Mouse (Mus musculus): ENCODE measurements around the gene Tmem127.
"Not testable (repeated sequence)": the region's sequence is repeated elsewhere in the genome, so short reads cannot be mapped to it uniquely, and the experiment has no call there.

Gene Tmem127

DNA sequence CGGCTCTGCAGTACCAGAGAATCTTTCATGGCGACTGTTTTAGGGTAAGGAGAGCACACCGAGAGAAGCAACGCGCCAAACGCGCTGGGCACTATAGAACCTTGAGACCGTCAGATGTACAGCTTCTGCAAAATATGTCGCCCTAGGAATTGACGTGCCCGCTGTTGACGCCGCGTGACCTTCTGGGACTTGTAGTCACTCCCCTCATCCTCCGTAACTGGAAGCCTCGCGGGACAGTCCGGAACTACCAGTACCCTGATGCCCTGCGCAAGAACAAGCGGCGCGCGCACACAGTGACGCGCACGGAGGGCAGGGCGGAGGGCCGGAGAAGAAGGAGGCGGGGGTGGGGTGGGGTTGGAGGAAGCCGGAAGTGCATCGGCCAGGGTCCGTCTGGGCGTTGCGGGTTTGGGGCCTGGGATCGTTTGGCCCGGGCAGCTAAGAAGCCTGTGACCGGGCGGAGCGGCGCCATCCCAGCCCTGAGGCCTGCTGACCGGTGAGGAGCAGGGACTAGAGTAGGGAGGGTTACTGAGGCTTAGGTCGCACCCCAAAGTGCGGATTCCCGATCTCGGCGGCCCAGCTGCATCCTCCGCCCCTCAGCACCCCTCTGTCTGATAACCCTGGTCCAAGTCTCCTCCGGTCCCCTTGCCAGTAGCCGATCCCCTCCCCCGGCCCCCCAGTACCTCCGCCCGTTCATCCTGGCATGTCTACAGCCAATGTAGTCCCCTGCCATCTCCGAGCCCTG, at the start of gene Tmem127, which contains the start of gene Ciao1:
Tmem127 (plus strand) TSS at position 317 of the 742 bp plus-strand sequence.
Ciao1 (minus strand) TSS at position 225 of the 742 bp plus-strand sequence.
- DNase-seq, result peak; percentile 97

DNA sequence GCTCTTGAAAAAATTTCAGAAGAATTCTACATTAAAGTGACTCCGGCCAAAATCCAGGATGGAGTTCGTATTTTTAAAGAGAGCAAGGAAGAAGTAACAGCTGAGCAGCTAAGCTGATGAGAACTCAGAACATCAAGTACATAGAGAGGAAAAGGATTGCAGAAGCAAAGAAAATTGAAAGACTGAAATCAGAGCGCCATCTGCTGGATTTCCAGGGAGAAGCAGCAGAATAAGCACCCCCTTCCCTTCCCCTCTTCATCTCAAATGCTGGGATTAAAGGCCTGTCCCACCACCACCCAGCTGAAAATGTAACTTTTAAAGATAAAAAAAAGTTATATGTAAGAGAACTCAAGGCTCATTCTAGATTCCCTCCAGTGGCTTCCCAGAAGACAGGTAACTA, 42.8 kb upstream of the Tmem127 start:
- peak; percentile 76 for DNase-seq

DNA sequence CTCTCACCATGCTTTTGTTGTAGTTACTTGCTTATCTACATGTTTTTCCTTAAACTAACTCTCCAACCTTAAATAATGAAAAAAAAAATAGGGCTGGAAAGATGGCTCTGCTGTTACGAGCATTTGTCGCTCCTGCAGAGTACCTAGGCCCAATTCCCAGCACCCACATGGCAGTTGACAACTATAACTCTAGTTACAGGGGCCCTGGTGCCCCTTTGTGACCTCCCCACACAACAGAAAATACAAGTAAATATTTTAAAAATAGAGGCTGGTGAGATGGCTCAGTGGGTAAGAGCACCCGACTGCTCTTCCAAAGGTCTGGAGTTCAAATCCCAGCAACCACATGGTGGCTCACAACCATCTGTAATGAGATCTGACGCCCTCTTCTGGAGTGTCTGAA, 41.8 kb upstream of the Tmem127 start:
- DNase-seq, result not testable (repeated sequence)

DNA sequence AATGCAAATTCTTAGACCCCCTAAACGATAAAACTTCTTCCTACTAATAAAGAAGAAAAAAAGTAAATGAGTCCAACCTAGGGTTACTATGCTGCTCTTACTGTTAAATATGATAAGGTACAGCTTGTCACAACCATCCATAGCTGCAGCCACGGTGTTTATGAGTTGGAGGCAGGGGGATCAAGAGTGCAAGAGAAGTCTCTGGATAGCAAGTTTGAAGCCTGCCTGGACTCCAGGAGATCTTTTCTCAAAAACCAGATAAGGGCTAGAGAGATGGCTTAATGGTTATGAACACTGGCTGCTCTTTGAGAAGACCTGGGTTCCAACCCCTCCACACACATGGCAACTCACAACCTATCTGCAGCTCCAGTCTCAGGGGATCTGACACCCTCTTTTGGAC, 40.8 kb upstream of the Tmem127 start:
- DNase-seq, result no peak

DNA sequence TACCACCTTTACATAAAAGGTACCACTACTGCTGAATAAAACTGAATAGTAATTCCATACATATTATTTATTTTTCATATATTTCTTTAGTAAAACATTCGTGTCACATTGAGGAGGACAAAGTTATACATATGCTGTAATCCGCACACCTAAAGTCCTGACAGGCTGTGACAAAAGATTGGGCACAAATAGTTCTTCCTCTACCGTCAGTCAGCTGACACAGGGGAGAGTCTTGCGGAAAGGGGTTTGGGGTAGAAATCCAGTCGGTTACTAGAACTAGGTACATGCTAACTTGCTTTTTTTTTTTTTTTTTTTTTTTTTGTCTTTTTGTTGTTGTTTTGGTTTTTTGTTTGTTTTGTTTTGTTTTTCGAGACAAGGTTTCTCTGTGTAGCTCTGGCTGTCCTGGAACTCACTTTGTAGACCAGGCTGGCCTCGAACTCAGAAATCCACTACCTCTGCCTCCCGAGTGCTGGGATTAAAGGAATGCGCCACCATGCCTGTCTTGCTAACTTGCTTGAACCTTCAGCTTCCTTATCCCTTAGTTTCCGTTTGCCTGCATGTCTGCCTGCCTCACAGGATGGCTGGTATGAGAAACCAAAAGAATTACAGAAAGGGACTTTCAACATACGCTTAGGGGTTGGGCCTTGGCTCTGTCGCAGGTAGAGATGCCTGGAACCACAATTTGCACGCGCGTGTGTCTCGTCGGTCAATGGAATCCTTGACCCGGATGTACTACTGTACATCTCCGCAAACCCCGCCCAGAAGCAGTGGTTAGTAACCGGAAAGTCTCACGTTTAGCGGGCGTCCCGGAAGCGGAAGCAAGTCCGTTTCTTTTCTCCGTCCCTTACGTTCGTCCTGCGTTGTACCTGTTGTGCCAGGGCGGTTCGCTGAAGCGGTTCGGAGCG, 39.9 kb upstream of the Tmem127 start, which contains the start of the genes 1810024B03Rik and Snrnp200:
1810024B03Rik (minus strand) TSS at position 734 of the 905 bp plus-strand sequence.
Snrnp200 (plus strand) TSS at position 840 of the 905 bp plus-strand sequence.
- DNase-seq, result peak; percentile 94

DNA sequence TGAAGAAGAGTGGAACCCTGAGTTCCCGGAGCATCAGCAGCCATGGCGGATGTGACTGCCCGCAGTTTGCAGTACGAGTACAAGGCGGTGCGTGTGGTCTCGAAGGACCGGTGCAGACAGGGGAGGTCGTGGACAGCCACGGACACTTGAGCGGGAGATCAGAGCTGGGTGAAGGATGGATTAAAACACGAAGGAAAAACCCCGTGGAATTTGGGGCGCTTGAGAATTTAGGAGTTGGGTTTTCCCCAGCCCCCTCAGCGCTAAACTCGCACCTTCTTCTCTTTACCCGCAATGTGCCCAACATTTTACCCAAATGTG, 39.3 kb upstream of the Tmem127 start:
- DNase-seq, result no peak

DNA sequence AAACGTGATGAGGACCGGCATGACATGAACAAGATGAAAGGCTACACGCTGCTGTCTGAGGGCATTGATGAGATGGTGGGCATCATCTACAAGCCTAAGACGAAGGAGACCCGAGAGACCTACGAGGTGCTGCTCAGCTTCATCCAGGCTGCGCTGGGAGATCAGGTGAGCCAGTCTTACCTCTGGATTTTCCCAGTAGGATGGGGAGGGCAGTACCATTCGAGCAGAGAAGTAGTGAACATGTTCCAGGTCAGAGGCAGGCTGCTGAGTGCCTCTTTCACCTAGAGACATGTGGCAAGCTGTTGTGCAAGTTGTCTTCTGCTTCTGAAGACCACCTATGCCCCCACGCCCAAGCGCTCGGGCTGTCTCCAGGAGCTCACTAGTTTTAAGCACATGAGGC, 37.0 kb upstream of the Tmem127 start:
- no peak for DNase-seq

DNA sequence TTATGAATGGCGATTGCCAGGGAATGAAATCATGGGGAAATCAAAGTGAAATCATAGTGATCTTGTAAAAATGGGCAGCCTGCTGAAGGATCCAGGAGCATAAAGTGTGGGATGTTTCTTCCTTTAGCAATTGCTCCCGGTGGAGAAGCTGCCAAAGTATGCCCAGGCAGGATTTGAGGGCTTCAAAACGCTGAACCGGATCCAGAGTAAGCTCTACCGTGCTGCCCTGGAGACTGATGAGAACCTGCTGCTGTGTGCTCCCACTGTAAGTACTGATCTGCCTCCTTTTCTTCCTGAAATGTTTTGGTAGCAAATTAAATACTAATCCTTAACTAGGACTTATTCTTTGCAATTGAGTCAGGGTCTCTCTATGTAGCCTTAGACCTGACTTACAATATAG, 30.0 kb upstream of the Tmem127 start:
- no peak for DNase-seq

DNA sequence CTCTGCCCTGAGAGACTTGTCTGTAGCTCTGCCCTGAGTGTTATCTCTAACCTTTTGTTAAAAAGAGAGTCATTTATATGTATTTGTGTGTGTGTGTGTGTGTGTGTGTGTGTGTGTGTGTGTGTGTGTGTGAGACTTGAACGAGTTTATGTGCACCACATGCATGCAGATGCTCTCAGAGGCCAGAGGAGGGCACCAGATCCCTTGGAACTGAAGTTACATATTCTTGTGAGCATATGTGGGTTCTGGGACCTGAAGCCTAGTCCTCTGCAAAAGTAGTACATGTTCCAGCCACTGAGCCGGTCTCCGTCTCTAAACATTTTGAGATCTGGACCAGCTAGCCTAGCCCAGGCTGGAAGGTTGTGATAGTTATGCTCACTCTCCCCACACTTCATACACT, 22.4 kb upstream of the Tmem127 start:
- no peak for DNase-seq

DNA sequence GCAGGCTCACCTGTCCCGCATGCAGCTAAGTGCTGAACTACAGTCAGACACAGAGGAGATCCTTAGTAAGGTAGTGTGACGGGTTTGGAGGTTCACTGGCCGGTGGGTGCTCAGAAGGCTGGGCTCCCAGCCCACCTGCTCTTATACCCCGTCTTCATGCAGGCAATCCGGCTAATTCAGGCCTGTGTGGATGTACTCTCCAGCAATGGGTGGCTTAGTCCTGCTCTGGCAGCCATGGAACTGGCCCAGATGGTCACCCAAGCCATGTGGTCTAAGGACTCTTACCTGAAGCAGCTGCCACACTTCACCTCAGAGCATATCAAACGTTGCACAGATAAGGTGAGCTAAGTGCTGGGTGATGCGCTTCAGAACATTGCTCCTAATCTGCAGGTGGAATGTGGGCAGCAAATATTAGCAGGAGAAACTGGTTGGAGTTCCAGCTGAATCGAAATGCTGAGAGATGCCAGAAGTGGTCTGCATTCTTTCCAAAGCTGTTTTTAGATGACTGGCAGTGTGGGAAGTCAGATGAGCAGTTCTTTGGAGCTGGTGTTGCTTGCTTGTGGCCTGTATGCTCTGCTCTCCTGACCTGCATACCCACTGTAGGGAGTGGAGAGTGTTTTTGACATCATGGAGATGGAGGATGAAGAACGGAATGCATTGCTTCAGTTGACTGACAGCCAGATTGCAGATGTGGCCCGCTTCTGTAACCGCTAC, 9.7 kb upstream of the Tmem127 start:
- DNase-seq, result no peak

DNA sequence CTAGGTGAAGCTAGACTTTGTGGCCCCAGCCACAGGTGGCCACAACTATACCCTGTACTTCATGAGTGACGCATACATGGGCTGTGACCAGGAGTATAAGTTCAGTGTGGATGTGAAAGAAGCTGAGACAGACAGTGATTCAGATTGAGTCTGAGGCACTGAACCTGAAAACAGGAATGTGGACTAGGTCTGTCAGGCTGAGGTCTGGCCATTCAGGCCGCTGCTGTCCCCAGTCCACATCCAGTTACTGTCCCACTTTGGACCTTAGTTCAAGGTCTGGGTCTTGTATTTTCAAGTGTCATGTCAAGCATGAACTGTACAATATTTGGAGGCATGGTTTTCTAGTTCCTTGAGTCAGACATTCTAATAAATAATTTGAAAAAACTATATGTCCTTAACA, 7.6 kb upstream of the Tmem127 start:
- DNase-seq, result no peak

DNA sequence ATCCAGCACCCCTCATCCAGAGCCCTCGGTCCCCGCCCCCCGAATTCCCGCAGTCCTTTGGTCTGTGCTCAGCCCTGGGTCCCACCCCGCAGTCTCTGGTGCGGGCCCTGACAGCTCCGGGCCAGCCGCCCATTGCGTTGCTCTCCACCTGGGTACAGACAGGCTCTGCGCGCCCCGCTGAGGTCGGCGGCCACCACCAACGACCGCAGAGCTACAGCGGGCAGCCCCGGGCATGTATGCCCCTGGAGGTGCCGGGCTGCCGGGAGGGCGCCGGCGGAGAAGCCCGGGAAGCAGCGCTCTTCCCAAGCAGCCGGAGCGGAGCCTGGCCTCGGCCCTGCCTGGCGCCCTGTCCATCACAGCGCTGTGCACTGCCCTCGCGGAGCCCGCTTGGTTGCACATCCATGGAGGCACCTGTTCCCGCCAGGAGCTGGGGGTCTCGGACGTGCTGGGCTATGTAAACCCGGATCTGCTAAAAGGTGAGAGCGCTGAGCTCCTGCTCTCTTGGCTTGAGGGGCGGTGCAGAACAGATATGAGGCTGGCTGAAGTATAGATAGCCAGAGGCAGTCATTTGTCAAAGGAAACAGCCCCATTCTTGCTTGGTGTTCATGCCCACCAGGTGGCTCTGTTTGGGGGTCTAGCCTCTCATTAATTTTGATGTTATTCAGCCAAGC, 761 bp downstream of the Tmem127 start:
- peak; percentile 74 for DNase-seq

DNA sequence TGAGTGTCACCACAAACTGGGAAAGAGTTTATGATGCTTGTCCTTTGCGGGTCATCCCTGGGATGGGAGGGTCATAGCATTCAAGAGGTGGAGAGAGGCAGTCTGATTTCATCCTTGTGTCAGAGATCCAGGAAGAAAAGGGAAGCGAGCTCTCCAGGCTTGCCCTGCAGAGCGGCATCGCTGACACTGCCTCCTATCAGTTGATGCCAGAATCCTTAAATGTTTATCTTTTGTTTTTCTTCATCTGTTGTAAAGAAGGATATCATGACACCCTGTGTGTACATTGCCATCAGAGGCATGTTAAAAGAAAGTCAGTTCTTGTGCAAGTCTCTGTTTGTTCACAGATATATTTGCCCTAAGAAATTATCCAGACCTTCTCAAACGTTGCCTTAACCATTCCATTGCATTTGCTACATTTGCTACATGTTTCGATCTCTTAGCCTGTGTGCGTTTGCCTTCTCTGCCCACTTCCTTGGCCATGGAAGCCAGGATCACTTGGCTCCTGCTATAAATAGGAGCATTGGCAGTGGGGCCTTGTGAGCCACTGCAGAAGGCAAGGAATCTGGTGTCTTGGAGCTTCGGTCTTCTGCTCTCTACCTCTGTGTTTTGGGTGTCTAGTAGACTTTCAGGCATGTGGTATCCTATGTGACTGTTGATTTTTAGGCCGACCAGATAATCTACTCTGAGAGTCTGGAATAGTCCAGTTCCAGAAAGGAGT, 2.7 kb downstream of the Tmem127 start:
- DNase-seq, result no peak

DNA sequence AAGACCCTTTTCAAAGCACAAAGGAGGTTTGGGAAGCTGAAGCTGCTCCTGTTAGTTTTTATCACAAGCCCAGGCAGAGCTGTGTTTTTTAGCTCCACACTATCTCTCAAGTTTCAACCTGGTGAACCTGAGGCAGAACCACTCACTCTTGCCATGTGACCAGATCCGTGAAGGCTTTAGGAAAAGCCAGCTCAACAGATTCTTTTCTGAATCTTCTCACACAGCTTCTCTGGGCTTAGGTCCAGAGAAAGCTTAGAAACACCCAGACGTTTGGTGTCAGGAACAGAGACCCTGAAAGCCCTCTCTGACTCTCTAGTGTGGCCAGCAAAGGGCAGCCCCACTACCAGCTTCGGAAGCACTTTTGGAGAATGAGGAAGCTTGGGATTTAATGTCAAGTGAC, 3.7 kb downstream of the Tmem127 start:
- DNase-seq, result no peak

DNA sequence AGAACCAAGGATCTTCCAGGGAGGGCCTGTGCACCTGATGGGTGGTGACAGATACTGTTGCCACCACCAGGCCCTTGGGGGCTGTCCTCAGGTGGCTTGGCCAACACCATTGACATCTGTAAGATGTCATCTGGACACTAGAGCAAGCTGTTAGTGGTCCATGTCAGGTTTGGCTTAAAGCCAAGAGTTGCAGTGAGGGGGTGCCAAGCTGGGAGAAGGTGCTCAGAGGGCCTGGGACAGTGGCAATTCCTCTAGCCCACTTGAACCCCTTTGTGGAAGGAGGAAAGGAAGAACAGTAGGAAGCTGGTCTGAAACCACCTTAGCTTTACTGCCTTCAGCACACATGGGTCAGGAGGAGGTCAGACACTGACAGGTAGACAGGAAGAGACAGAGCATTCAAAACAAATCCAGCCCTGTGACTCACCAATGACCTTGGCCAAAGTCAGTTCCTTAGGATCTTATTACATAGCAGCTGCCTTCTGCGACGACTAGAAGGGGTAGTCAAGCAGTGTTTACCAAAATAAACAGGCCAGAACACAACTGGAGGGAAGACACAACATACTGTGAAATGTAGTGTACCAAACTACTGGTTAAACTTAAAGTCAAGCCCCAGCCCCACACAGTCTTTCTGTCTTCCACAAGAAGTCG, 4.3 kb downstream of the Tmem127 start:
- no peak for DNase-seq

DNA sequence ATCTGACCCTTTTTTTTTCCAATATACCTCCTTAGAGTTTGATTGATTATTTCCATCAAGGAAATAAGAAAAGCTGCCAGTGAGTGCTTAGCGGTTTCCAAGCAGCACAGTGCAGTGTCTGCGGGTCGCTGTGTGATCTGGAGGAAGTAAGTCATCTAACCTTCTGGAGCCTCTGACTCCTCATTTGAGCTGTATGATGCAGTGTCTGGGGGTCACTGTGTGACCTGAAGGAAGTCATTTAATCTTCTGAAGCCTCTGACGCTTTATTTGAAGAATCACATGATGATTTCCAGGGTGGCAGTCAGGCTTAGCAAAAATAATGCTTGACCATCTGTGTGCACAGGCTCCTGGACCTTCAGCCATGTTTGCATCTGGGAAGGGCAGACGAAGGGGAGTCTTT, 5.1 kb downstream of the Tmem127 start:
- DNase-seq, result no peak

DNA sequence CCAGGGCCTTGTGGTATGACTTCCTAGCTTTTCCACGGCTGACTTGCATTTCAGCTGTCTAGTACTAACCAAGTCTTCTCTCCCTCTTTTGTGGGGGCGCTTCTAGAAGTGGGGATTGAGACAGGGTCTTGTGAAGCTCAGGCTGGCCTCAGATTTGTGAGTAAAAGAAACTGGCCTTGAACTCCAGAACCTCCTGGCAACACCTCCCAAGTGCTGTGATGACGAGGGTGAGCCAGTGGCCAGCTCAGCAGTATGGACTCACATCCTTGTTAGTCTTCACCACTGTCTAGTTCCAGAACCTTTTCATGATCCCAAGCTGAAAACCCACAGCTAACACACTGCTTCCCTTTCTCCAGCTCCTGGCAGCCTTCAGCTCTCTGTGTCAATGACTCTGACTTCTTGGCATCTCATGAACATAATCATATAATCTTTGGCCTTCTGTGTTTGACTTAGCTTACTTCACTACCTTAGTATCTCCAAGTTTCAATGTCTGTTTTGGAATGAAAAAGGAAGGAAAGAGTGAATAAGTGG, 7.0 kb downstream of the Tmem127 start:
- DNase-seq, result no peak

DNA sequence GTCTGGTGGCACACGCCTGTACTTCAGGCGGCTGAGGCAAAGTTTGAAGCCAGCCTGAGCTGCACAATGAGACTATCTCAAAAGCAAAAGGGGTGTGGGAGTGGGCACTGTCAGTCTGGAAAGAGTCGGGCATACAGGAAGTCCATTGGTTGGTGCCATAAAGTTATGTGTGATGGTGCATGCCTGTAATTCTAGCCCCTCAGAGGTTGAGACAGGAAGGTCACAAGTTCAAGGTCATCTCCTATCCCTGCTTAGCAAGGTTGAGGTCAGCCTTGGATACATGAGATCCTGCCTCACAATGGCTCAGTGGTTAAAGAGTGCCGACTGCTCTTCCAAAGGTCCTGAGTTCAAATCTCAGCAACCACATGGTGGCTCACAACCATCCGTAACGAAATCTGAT, 7.6 kb downstream of the Tmem127 start:
- DNase-seq, result no peak

DNA sequence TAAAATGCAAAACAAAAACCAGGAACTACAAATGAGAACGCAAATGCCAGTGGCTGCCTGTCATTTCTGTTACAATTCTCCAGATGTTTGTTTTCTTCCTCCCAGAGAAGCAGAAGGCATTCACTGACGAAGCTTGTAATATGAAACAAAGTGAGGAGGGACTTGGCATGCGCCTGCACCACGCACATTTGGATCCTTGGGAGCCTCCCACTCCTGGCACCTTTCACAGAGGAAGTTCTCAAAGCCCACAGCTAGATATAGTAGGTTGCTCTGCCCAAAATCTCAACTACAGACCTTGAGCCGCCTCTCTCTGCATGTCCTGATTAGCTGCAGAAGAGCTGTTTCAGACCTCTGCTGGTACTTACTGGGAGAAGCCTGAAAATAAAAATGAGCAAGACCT, 11.6 kb downstream of the Tmem127 start:
- no peak for DNase-seq

DNA sequence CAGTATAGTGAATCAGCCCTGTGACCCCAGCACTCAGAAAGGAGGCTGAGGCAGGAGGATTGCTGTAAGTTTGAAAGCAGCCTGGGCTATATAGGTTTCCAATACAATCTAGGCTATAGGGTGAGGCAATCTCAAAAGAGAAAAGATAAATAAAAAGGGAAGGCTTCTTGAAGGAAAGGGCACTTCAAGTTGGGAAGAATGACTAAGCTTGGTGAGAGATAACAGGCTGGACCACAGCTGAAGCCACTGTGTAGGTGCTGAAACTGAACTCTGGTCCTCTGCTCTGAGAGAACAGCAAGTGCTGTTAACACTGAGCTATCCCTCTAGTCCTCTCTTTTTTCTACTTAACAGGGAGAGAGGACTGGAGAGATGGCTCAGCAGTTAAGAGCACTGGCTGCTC, 14.8 kb downstream of the Tmem127 start:
- DNase-seq, result no peak

DNA sequence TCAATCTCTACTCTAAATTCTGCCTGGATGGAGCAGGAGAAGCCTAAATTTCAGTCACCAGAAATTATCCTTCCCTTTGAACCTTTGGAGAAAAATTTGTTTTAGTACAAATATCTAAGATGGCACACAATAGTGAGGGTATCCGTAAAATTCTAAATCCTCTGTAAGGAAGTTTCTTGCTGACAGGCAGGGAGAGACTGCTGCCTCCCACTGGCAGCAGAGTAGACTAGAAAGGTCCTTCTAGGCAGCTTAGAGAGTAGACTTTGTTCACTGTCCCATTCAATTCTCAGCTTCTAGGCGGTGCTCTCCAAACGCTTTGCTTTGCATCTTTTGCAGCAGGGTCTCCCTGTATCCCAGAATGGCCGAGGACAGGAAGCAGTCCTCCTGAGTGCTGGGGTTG, 20.1 kb downstream of the Tmem127 start:
- no peak for DNase-seq
